Mouse (Mus musculus) thymus, adult 18-20 months (tissue): ENCODE results near the gene Nek8.

ENCODE experiments used
- DNase-seq, 2 experiments: peaks; one replicate each; pipeline ENCODE4 v3.0.0; 2022; ENCODE audit warnings: mixed read lengths in 2 of 2

Gene Nek8

DNA sequence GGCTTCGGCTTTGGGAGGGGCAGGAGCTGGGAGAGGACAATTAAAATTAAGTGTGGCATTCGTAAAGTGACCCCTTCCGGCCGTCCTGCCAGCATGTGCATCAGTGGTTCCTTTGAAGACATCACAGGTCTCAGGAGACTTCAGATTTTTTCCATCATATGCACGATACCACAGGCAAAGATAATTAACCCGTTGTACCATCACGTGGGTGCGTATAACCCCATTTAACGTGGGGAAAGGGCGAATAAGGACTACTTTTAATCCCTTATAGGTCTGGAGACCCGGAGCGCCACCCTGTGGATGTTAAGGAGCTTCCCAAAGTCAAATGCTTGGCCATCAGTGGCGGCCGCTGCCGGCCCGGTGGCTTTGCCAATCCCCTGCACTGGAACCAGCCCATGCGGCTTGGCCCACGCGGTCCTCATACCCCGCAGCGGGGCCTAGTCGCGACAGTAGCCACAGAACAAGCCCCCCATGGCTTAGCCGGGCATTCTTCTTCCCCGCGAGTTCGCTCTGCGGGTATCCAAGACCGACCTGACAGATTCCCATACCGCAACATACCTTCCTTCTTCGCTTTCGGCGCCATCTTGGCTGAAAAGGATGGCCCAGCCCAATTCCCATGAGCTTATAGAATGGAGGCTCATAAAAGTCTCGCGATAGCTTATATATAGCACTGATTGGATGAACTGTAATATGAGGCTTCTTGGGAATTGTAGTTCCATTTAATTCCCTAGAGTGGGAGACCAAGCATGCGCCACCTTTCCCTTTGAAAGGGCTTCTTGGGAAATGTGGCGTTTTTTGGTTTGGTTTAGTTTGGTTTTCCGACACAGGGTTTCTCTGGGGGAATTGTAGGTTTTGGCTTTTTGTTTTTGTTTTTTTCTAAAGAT is 6.7 kb upstream of the Nek8 start, which contains the start of gene Rpl23a:
TSS of gene Rpl23a (minus strand) at position 624 of the 884 bp plus-strand sequence.
- peak; percentile 60 to 78 for DNase-seq

DNA sequence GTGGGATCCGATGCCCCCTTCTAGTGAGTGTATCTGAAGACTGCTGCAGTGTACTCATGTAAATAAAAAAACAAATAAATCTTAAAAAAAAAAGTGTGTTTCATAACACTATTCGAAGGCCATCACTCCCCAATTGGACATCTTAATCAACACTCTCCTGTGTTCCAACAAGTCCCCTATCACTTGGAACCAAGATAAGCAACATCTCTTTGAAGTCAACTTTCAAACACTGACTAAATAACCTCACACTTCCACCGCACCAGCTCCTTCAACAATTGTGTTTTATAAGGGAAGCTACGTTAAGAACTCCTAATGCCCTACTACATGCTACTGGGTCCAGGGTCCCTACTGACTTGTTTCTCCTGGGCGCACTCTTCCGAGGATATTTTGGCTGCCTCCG is 6.0 kb upstream of the Nek8 start:
- no peak for DNase-seq

DNA sequence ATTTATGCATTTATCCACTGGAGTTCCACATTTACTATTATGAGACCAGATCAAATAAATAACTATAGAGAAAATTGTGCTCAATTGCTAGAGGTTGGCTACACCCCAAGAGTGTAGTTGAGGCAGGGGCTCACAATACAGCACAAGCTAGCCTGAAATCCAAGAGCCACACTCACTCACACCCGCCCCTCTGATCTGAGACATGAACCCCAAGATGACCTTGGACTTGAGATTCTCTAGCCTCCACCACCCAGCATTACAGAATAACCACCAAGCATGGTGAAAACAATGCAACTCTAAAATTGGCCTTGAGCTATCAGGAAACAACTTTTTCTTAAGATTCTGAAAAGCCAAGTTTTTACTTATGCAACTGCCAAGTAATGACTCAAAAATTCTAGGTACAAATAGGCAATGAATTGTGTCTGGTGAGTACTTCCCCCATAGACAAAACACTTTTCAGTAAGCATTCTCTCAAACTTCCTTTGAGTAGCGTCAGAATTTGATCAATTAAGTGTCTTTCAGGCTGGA is 5.4 kb upstream of the Nek8 start:
- DNase-seq, result no peak

DNA sequence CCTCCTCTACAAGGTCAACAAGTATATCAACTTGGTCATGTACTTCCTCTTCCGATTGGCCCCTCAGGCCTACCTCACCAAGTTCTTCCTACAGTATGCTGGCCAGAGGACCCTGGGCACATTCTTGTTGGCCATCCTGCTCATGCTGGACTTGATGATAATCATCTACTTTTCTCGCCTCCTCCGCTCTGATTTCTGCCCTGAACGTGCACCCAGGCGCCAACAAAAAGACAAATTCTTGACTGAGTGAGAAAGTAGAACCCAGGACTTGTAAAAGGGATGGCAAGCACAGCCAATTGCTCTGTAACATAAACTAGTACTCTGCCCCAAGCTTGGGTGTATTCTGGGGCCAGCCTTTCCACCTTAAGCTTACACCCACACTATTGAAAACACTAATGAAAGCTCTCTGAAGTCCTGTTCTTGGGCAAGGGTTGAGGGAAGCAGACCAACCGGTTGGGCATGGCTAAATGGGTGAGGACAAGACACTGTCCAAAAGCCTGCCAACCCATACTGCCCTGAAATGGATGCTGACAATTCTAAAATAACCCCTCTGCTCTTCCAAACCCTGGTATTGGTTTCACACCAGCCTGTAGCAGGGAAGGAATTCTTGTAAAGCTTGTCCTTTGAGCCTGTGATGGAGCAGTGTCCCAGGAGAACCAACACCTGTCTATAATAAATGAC is 3.7 kb upstream of the Nek8 start:
- DNase-seq, result no peak

- DNase-seq, result no peak
These were observed 3.0 kb upstream of the Nek8 start for GRCm38 (mm10) chr11:78179438-78179999.

- peak; percentile 38 to 64 for DNase-seq
These were observed 2.5 kb upstream of the Nek8 start for GRCm38 (mm10) chr11:78178859-78179437.

DNA sequence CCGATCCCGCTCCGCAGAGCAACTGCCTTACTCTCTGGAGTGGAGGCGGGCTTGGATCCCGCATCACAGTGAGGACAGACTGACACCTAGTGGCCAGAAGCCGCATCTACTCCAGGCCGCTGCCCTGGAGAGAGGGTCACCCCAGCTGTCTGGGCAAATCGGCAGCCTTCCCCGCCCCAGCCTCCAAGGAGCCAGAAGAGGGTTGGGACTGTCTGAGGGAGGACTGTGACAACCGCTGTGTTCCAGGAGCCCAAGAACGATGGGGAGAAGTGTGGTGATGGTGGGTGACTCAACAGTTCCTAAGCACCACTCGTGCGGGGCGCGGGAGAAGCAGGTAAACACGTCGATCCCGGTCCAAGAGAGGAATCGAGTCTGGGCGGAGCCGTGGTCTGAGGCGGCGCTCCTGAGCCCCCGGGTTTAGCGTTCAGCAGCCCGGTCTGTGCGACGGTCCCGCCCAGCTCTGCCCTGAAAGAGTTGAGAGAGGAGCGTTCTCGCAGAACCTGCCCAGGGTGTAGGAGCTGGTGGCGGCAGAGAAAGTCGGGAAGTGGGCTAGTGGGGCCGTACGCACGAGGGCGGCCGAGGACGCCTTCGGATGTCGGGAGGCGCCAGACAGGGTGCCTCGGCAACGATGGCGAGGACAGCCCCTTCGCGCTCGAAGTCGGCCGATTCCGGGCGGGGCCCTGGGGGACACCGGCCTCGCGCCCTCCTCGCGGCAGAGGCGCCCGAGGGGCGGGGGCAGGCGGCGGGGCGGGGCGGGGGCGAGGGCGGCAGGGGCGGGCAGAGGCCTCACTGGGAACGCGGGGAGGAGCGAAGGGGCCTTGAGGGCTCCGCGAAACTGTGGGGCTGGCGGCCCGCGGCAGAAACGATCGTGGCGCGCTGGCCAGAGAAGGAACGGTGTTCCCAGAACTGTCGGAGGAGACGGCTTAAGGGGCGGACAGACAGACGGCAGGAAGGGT is 1.7 kb upstream of the Nek8 start:
- DNase-seq, result peak; percentile 86 to 87

GRCm38 (mm10) chr11:78177437-78177836 is 962 bp upstream of the Nek8 start:
- DNase-seq, result no peak

DNA sequence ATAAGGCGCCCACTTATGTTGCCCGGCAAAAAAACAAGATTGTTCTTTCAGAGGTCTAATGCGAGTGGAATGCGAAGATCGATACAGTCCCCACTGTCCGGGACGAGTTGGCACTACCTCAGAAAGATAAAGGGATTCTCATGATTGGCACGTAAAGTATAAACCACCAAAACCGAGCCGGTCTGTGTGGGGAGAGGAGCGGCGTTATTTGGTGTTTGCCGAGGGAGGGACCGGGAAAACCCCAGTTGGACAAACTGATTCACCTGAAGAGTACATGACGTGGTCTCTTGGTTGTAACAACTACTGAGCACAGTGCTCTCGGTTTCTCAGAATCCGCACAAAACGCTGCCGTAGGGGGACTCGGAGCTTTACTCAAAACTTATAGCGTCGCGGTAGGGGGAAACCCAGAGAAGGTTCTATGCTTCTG is 443 bp upstream of the Nek8 start:
- DNase-seq, result peak in 1 of 2 experiments; percentile 33

GRCm38 (mm10) chr11:78175771-78176401 is 589 bp downstream of the Nek8 start:
- DNase-seq, result no peak

GRCm38 (mm10) chr11:78174506-78174905 is 2.0 kb downstream of the Nek8 start:
- DNase-seq, result no peak

DNA sequence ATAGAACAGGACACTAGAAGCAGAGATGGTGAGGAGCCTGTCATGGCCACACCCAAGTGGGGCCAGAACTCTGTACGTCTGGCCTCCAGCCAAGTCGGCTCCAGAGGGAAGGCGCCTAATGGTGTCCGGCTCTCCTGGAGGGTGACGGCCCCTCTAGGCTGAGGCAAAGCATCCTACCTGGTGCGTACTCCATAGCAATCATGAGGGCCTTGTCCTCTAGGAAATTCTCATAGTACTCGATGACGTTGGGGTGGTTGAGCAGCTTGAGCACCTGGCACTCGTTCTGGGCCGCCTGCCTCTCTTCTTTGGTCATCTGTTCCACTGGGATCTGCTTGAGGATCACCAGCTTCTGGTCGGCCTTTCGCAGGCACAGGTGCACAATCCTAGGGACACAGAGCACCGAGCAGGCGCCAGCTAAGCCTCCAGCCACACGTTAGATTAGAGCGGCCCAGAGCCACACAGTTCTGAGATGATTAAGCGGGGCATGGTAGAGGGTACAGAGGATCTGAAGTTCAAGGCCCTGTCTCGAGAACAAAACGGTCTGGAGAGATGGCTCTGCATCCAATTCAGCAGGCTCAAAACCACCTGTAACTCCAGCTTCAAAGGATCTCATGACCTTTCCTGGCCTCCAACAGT is 3.6 kb downstream of the Nek8 start:
- no peak for DNase-seq

DNA sequence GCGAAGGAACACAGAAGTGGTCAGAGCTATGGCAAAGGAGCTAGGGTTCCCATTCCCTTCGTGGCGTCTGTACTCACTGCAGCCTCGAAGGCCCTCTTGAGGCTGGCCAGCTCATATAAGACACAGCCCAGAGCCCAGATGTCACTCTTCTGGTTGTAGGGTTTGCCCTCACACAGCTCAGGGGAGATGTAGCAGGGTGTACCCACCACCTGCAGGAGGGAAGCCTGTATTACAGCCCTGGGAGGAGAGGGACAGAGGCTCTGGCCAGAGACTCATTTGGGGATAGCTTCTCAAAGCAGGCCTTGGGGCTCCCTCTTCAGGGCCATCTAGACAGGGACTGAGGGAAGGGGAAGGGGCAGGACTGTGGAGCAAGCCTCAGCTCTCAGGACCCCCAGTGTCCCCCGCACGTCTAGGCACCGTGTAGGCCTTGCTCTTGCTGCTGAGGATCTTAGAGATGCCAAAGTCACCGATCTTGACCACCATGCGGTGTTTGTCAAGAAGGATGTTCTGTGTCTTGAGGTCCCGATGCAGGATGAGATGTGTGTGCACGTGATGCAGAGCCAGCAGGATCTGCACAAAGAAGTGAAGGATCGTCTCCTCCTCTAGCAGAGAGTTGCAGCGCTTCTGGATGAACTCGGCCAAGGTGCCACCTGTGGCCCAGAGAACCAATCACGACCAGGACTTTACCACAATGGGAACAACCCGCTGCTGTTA is 4.3 kb downstream of the Nek8 start:
- DNase-seq, result no peak

- DNase-seq, result no peak
These were observed 5.1 kb downstream of the Nek8 start for GRCm38 (mm10) chr11:78171328-78171727.

DNA sequence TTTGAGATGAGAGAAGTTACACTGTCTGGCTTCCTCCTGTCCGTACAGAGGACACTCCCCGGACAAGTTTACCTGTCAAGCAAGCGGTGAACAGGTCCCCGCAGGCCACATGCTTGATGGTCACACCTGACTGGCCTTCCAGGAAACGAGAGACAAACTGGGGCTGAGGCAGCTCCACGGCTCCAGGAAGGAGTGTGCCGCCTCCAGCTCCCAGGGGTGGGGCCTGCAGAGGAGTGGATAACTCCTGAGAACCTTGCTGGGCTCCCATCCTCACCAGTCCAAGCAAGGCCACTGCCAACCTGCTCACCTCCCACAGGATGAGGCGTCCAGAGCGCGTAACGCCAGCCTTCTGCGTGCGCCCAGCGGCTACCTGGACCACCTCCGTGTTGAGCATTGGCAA is 6.2 kb downstream of the Nek8 start:
- DNase-seq, result peak in 1 of 2 experiments; percentile 24

GRCm38 (mm10) chr11:78168541-78169468 is 7.7 kb downstream of the Nek8 start:
- DNase-seq, result peak; percentile 69 to 85

- no peak for DNase-seq
These were observed 9.1 kb downstream of the Nek8 start for GRCm38 (mm10) chr11:78167257-78167959.

DNA sequence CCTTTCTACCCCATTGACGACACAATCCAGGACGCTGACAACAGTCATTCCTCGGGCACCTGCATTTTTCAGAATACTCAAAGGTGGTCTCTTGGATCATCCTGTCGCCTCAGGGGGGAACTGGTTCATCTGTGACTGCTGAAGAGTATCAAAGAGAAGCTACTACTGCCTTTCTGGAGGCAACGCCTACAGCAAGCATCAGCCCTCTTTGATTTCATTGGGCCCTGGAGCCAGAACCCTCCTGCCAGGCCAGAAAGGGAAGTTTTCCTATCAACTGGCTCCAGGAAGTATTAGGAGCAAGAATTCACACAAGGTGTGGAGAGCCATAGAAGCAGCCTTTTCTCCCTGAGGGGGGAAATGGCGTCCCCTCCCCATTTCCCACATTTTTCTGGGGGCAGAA is 9.8 kb downstream of the Nek8 start:
- DNase-seq, result no peak
